Mouse (Mus musculus): ENCODE results near the gene Slc39a13.
"Not testable (repeated sequence)": the region's sequence is repeated elsewhere in the genome, so short reads cannot be mapped to it uniquely, and the experiment has no call there.

Slc39a13 gene

GRCm38 (mm10) chr2:91064211-91064610 is 6.0 kb downstream of the Slc39a13 start:
- DNase-seq (ENCODE audit: low spot score), result no peak

- no peak for DNase-seq (ENCODE audit: low spot score)
Observed at GRCm38 (mm10) chr2:91062779-91063606, 7.2 kb downstream of the Slc39a13 start.

- DNase-seq (ENCODE audit: low spot score), result peak; percentile 43
Observed at GRCm38 (mm10) chr2:91061849-91062481, 8.3 kb downstream of the Slc39a13 start.

GRCm38 (mm10) chr2:91060544-91061355 is 9.5 kb downstream of the Slc39a13 start:
- DNase-seq (ENCODE audit: low spot score), result no peak

GRCm38 (mm10) chr2:91059376-91059775 is 10.8 kb downstream of the Slc39a13 start:
- no peak for DNase-seq (ENCODE audit: low spot score)

- DNase-seq (ENCODE audit: low spot score), result no peak
Observed at GRCm38 (mm10) chr2:91058435-91058834, 11.8 kb downstream of the Slc39a13 start.

GRCm38 (mm10) chr2:91053934-91054382 is 16.3 kb downstream of the Slc39a13 start, which contains the start of gene Psmc3:
Gene Psmc3 (plus strand): TSS chr2:91054009.
- peak; percentile 96 for DNase-seq (ENCODE audit: low spot score)

- no peak for DNase-seq (ENCODE audit: low spot score)
Observed at GRCm38 (mm10) chr2:91053181-91053933, 16.9 kb downstream of the Slc39a13 start.

GRCm38 (mm10) chr2:91052752-91053151 is 17.5 kb downstream of the Slc39a13 start:
- DNase-seq (ENCODE audit: low spot score), result no peak

GRCm38 (mm10) chr2:91051917-91052316 is 18.3 kb downstream of the Slc39a13 start:
- no peak for DNase-seq (ENCODE audit: low spot score)

- no peak for DNase-seq (ENCODE audit: low spot score)
Observed at GRCm38 (mm10) chr2:91047359-91047758, 22.9 kb downstream of the Slc39a13 start.

GRCm38 (mm10) chr2:91045805-91046204 is 24.4 kb downstream of the Slc39a13 start:
- not testable (repeated sequence) for DNase-seq (ENCODE audit: low spot score)

GRCm38 (mm10) chr2:91044727-91045126 is 25.5 kb downstream of the Slc39a13 start:
- no peak for DNase-seq (ENCODE audit: low spot score)

GRCm38 (mm10) chr2:91042651-91043398 is 27.4 kb downstream of the Slc39a13 start:
- DNase-seq (ENCODE audit: low spot score), result no peak

GRCm38 (mm10) chr2:91041786-91042185 is 28.4 kb downstream of the Slc39a13 start:
- no peak for DNase-seq (ENCODE audit: low spot score)

- no peak for DNase-seq (ENCODE audit: low spot score)
Observed at GRCm38 (mm10) chr2:91035385-91035784, 34.8 kb downstream of the Slc39a13 start, which contains the start of gene Rapsn. Gene Rapsn (plus strand): TSS chr2:91035620.

- DNase-seq (ENCODE audit: low spot score), result no peak
Observed at GRCm38 (mm10) chr2:91033000-91033399, 37.2 kb downstream of the Slc39a13 start.

- DNase-seq (ENCODE audit: low spot score), result no peak
Observed at GRCm38 (mm10) chr2:91031216-91031615, 39.0 kb downstream of the Slc39a13 start.

- DNase-seq (ENCODE audit: low spot score), result no peak
Observed at GRCm38 (mm10) chr2:91027391-91028214, 42.6 kb downstream of the Slc39a13 start.

- no peak for DNase-seq (ENCODE audit: low spot score)
Observed at GRCm38 (mm10) chr2:91026491-91026890, 43.7 kb downstream of the Slc39a13 start.
